Mouse (Mus musculus): ENCODE data around the gene Metrn. TPM values are rescaled to one million over a fixed set of nuclear protein-coding genes. Genes with fewer than 3 reads are reported as not detected.

The Metrn gene
- total RNA-seq, 1 experiment: 46.1 TPM

GRCm38 (mm10) chr17:25842509-25842908, 45.6 kb upstream of the Metrn start:
- Histone ChIP-seq H3K4me1 (ENCODE audit: control insufficient read depth in 2 of 2, insufficient read depth in 2 of 2, low read length in 2 of 2, poor library complexity in 1 of 2) (peaks cover 2 to 9% of the 10 kb centered on the region in 2 experiments; a peak in 1 of 4 replicates), H3K36me3 (ENCODE audit: control insufficient read depth, insufficient read depth, low read length, poor library complexity, severe bottlenecking) (peaks cover 49% of the 10 kb centered on the region), H3K9me3 (ENCODE audit: control insufficient read depth, insufficient read depth, low read depth, low read length) (no peaks in the 10 kb centered on the region), H3K27ac (ENCODE audit: insufficient read depth, low read depth, low read length, poor library complexity, severe bottlenecking) (no peak overlapping the region), H3K4me3 (ENCODE audit: insufficient read depth in 1 of 2, low read depth in 1 of 2, low read length in 2 of 2, poor library complexity in 1 of 2, severe bottlenecking in 1 of 2) (no peak overlapping the region), H3K9ac (ENCODE audit: insufficient read depth, low read depth, low read length, poor library complexity, severe bottlenecking) (no peak overlapping the region)
- TF ChIP-seq ZC3H11A (IDR thresholded peaks at IDR 0.05; ENCODE audit: borderline replicate concordance, low read depth, low read length) (no peak), MAFK (IDR thresholded peaks at IDR 0.05; ENCODE audit: insufficient read depth, low read depth, low read length) (no peak), ZNF384 (IDR thresholded peaks at IDR 0.05; ENCODE audit: low read depth, low read length) (no peak), HCFC1 (IDR thresholded peaks at IDR 0.05; ENCODE audit: borderline replicate concordance, insufficient read depth, low read length) (no peak)
- in situ Hi-C loops (cut with MboI; ENCODE audit: low sequenced_read_pairs in 2 of 2, unreplicated experiment in 2 of 2): no loop called here
- no peak for DNase-seq (ENCODE audit: low read depth, low spot score)

GRCm38 (mm10) chr17:25841117-25841880, 44.4 kb upstream of the Metrn start, which contains the start of gene Gm20683:
TSS of gene Gm20683 (minus strand) at chr17:25841763.
- no peak within 1 kb of the TSS for H3K27ac ChIP-seq (ENCODE audit: insufficient read depth, low read depth, low read length, poor library complexity, severe bottlenecking)
- H3K36me3 ChIP-seq (ENCODE audit: control insufficient read depth, insufficient read depth, low read length, poor library complexity, severe bottlenecking): peaks cover 49% of the 10 kb centered on the region
- no peak within 1 kb of the TSS for H3K9ac ChIP-seq (ENCODE audit: insufficient read depth, low read depth, low read length, poor library complexity, severe bottlenecking)
- DNase-seq (ENCODE audit: low read depth, low spot score): no peak
- TF ChIP-seq ZNF384 (IDR thresholded peaks at IDR 0.05; ENCODE audit: low read depth, low read length) (no peak), MAFK (IDR thresholded peaks at IDR 0.05; ENCODE audit: insufficient read depth, low read depth, low read length) (no peak), HCFC1 (IDR thresholded peaks at IDR 0.05; ENCODE audit: borderline replicate concordance, insufficient read depth, low read length) (no peak), ZC3H11A (IDR thresholded peaks at IDR 0.05; ENCODE audit: borderline replicate concordance, low read depth, low read length) (no peak), CHD2 (IDR thresholded peaks at IDR 0.05; ENCODE audit: low read depth, low read length) (no peak)
- H3K9me3 ChIP-seq (ENCODE audit: control insufficient read depth, insufficient read depth, low read depth, low read length): no peaks in the 10 kb centered on the region
- in situ Hi-C loops (cut with MboI; ENCODE audit: low sequenced_read_pairs in 2 of 2, unreplicated experiment in 2 of 2): no loop called here
- H3K4me3 ChIP-seq (ENCODE audit: insufficient read depth in 1 of 2, low read depth in 1 of 2, low read length in 2 of 2, poor library complexity in 1 of 2, severe bottlenecking in 1 of 2): no peak within 1 kb of the TSS
- peaks cover 2 to 14% of the 10 kb centered on the region in 2 experiments; a peak in 1 of 4 replicates for H3K4me1 ChIP-seq (ENCODE audit: control insufficient read depth in 2 of 2, insufficient read depth in 2 of 2, low read length in 2 of 2, poor library complexity in 1 of 2)

GRCm38 (mm10) chr17:25840519-25840918, 43.6 kb upstream of the Metrn start:
- H3K9me3 ChIP-seq (ENCODE audit: control insufficient read depth, insufficient read depth, low read depth, low read length): no peaks in the 10 kb centered on the region
- DNase-seq (ENCODE audit: low read depth, low spot score): no peak
- no peak overlapping the region for H3K4me3 ChIP-seq (ENCODE audit: insufficient read depth in 1 of 2, low read depth in 1 of 2, low read length in 2 of 2, poor library complexity in 1 of 2, severe bottlenecking in 1 of 2)
- TF ChIP-seq MAFK (IDR thresholded peaks at IDR 0.05; ENCODE audit: insufficient read depth, low read depth, low read length) (no peak), ZNF384 (IDR thresholded peaks at IDR 0.05; ENCODE audit: low read depth, low read length) (no peak), ZC3H11A (IDR thresholded peaks at IDR 0.05; ENCODE audit: borderline replicate concordance, low read depth, low read length) (no peak), HCFC1 (IDR thresholded peaks at IDR 0.05; ENCODE audit: borderline replicate concordance, insufficient read depth, low read length) (no peak)
- peaks cover 47% of the 10 kb centered on the region for H3K36me3 ChIP-seq (ENCODE audit: control insufficient read depth, insufficient read depth, low read length, poor library complexity, severe bottlenecking)
- H3K4me1 ChIP-seq (ENCODE audit: control insufficient read depth in 2 of 2, insufficient read depth in 2 of 2, low read length in 2 of 2, poor library complexity in 1 of 2): peaks cover 2 to 16% of the 10 kb centered on the region in 2 experiments; a peak in 1 of 4 replicates
- H3K9ac ChIP-seq (ENCODE audit: insufficient read depth, low read depth, low read length, poor library complexity, severe bottlenecking): no peak overlapping the region
- in situ Hi-C loops (cut with MboI; ENCODE audit: low sequenced_read_pairs in 2 of 2, unreplicated experiment in 2 of 2): no loop called here
- no peak overlapping the region for H3K27ac ChIP-seq (ENCODE audit: insufficient read depth, low read depth, low read length, poor library complexity, severe bottlenecking)

GRCm38 (mm10) chr17:25839455-25840235, 42.7 kb upstream of the Metrn start:
- TF ChIP-seq ZNF384 (IDR thresholded peaks at IDR 0.05; ENCODE audit: low read depth, low read length) (no peak), ZC3H11A (IDR thresholded peaks at IDR 0.05; ENCODE audit: borderline replicate concordance, low read depth, low read length) (no peak), HCFC1 (IDR thresholded peaks at IDR 0.05; ENCODE audit: borderline replicate concordance, insufficient read depth, low read length) (no peak), CHD2 (IDR thresholded peaks at IDR 0.05; ENCODE audit: low read depth, low read length) (no peak), MAFK (IDR thresholded peaks at IDR 0.05; ENCODE audit: insufficient read depth, low read depth, low read length) (no peak)
- H3K4me3 ChIP-seq (ENCODE audit: insufficient read depth in 1 of 2, low read depth in 1 of 2, low read length in 2 of 2, poor library complexity in 1 of 2, severe bottlenecking in 1 of 2): no peak overlapping the region

More at GRCm38 (mm10) chr17:25839455-25840235, 42.7 kb upstream of the Metrn start:
- no peak overlapping the region for H3K9ac ChIP-seq (ENCODE audit: insufficient read depth, low read depth, low read length, poor library complexity, severe bottlenecking)
- no peak overlapping the region for H3K27ac ChIP-seq (ENCODE audit: insufficient read depth, low read depth, low read length, poor library complexity, severe bottlenecking)
- H3K9me3 ChIP-seq (ENCODE audit: control insufficient read depth, insufficient read depth, low read depth, low read length): no peaks in the 10 kb centered on the region
- in situ Hi-C loops (cut with MboI; ENCODE audit: low sequenced_read_pairs in 2 of 2, unreplicated experiment in 2 of 2): no loop called here
- no peak for DNase-seq (ENCODE audit: low read depth, low spot score)
- H3K36me3 ChIP-seq (ENCODE audit: control insufficient read depth, insufficient read depth, low read length, poor library complexity, severe bottlenecking): peaks cover 55% of the 10 kb centered on the region
- H3K4me1 ChIP-seq (ENCODE audit: control insufficient read depth in 2 of 2, insufficient read depth in 2 of 2, low read length in 2 of 2, poor library complexity in 1 of 2): peaks cover 1 to 23% of the 10 kb centered on the region in 2 experiments; a peak in 1 of 4 replicates

Measured in ES-E14 (cell line).